Mouse (Mus musculus): ENCODE results near the gene Casp8ap2.

Casp8ap2 gene

GRCm38 (mm10) chr4:32615034-32615881, at the start of gene Casp8ap2:
Gene Casp8ap2 (plus strand): TSS chr4:32615451.
- peak; percentile 99 for DNase-seq (ENCODE audit: low spot score)

- DNase-seq (ENCODE audit: low spot score), result no peak
These were observed 46.2 kb upstream of the Casp8ap2 start for GRCm38 (mm10) chr4:32569054-32569453.

- no peak for DNase-seq (ENCODE audit: low spot score)
These were observed 45.0 kb upstream of the Casp8ap2 start for GRCm38 (mm10) chr4:32569995-32570938.

- DNase-seq (ENCODE audit: low spot score), result no peak
These were observed 44.3 kb upstream of the Casp8ap2 start for GRCm38 (mm10) chr4:32570939-32571317.

- no peak for DNase-seq (ENCODE audit: low spot score)
These were observed 43.8 kb upstream of the Casp8ap2 start for GRCm38 (mm10) chr4:32571441-32571840.

- no peak for DNase-seq (ENCODE audit: low spot score)
These were observed 43.1 kb upstream of the Casp8ap2 start for GRCm38 (mm10) chr4:32572118-32572517.

- peak; percentile 55 for DNase-seq (ENCODE audit: low spot score)
These were observed 41.7 kb upstream of the Casp8ap2 start for GRCm38 (mm10) chr4:32573586-32573985.

- no peak for DNase-seq (ENCODE audit: low spot score)
These were observed 40.6 kb upstream of the Casp8ap2 start for GRCm38 (mm10) chr4:32574604-32575003.

- DNase-seq (ENCODE audit: low spot score), result no peak
These were observed 40.1 kb upstream of the Casp8ap2 start for GRCm38 (mm10) chr4:32575165-32575564.

- no peak for DNase-seq (ENCODE audit: low spot score)
These were observed 35.4 kb upstream of the Casp8ap2 start for GRCm38 (mm10) chr4:32579850-32580249.

GRCm38 (mm10) chr4:32584181-32584580, 31.1 kb upstream of the Casp8ap2 start:
- DNase-seq (ENCODE audit: low spot score), result no peak

GRCm38 (mm10) chr4:32586596-32586995, 28.7 kb upstream of the Casp8ap2 start:
- no peak for DNase-seq (ENCODE audit: low spot score)

- DNase-seq (ENCODE audit: low spot score), result no peak
These were observed 27.7 kb upstream of the Casp8ap2 start for GRCm38 (mm10) chr4:32587543-32587942.

GRCm38 (mm10) chr4:32588237-32588636, 27.0 kb upstream of the Casp8ap2 start:
- no peak for DNase-seq (ENCODE audit: low spot score)

GRCm38 (mm10) chr4:32601135-32601534, 14.1 kb upstream of the Casp8ap2 start:
- DNase-seq (ENCODE audit: low spot score), result no peak

- no peak for DNase-seq (ENCODE audit: low spot score)
These were observed 12.6 kb upstream of the Casp8ap2 start, which contains the start of gene Gja10 for GRCm38 (mm10) chr4:32602660-32603059. Gene Gja10 (minus strand): TSS chr4:32602760.

- no peak for DNase-seq (ENCODE audit: low spot score)
These were observed 6.4 kb downstream of the Casp8ap2 start for GRCm38 (mm10) chr4:32621637-32622036.

- no peak for DNase-seq (ENCODE audit: low spot score)
These were observed 36.4 kb downstream of the Casp8ap2 start for GRCm38 (mm10) chr4:32651669-32652068.

- DNase-seq (ENCODE audit: low spot score), result no peak
These were observed 41.1 kb downstream of the Casp8ap2 start for GRCm38 (mm10) chr4:32656146-32656904.

GRCm38 (mm10) chr4:32656918-32657662, 41.8 kb downstream of the Casp8ap2 start, which contains the start of gene Mdn1:
Gene Mdn1 (plus strand): TSS chr4:32657119.
- peak; percentile 95 for DNase-seq (ENCODE audit: low spot score)

GRCm38 (mm10) chr4:32665843-32666242, 50.6 kb downstream of the Casp8ap2 start:
- no peak for DNase-seq (ENCODE audit: low spot score)

Measured in testis, postnatal 14 days (tissue).